Mouse (Mus musculus) olfactory bulb, adult 2 months (tissue): Measurements from ENCODE around the gene Dgat2l6.

Source experiments
- CTCF ChIP-seq: fragments of 200-500 bp; IDR thresholded peaks from 2 replicates; pipeline ENCODE4 v1.5.1; 2012; ENCODE audit warnings: low read depth, mild to moderate bottlenecking, low read length, moderate library complexity; ENCODE audit not compliant: insufficient read depth
- POLR2A ChIP-seq: fragments of 200-500 bp; IDR thresholded peaks from 2 replicates; pipeline ENCODE4 v1.6.1; 2012; ENCODE audit warnings: mild to moderate bottlenecking, low read depth, low read length, moderate library complexity; ENCODE audit not compliant: insufficient read depth

DNA sequence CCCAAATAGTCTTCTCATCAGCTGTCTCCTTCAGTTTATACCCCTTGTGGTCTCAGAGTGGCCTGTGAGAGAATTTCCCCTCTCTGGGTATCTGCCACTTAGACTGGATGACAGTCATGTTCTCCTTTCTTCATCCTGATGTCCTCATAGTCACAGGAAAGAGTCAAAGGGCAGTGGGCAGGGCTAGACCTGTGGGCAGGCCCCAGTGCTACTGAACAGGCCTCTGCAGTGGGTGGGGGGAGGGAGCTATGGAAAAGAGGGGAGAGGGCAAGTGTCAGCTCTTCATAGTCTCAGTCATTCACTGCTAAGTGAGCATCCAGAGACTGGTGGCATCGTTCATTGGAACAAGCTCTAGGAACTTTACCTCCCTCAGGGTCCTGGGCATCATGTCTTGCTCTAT lies 47.3 kb downstream of the Dgat2l6 start, which contains the start of gene Awat1:
- TF ChIP-seq CTCF (no peak), POLR2A (no peak)
